Mouse (Mus musculus) myocyte (in vitro differentiated cells): Measurements from ENCODE around the gene Lefty1. TPM values are rescaled to one million over a fixed set of nuclear protein-coding genes. Genes with fewer than 3 reads are reported as not detected.

ENCODE experiments used
- H3K27me3 ChIP-seq: one replicate; pipeline ENCODE4 v1.6.1; 2011; ENCODE audit not compliant: control insufficient read depth, insufficient read depth, insufficient read length
- H3K36me3 ChIP-seq: one replicate; pipeline ENCODE4 v1.6.1; 2011; ENCODE audit not compliant: control insufficient read depth, insufficient read depth
- H3K4me2 ChIP-seq: one replicate; pipeline ENCODE4 v1.6.1; 2011; ENCODE audit warnings: low read depth, control low read depth
- H3K4me3 ChIP-seq: one replicate; pipeline ENCODE4 v1.5.1; 2011; ENCODE audit warnings: mild to moderate bottlenecking, control low read depth, moderate library complexity
- H3K79me2 ChIP-seq: one replicate; pipeline ENCODE4 v1.6.1; 2011; ENCODE audit not compliant: control insufficient read depth, insufficient read depth
- H3ac ChIP-seq: one replicate; pipeline ENCODE4 v1.6.1; 2011; ENCODE audit not compliant: control insufficient read depth, insufficient read length
- CEBPB ChIP-seq: IDR thresholded peaks from 2 replicates; pipeline ENCODE4 v1.6.1; 2011; ENCODE audit warnings: mild to moderate bottlenecking, moderate library complexity; ENCODE audit not compliant: poor library complexity, insufficient read depth, severe bottlenecking
- E2F4 ChIP-seq: IDR thresholded peaks from one replicate; pipeline ENCODE4 v1.6.1; 2011; ENCODE audit warnings: mild to moderate bottlenecking, control low read depth, moderate library complexity; ENCODE audit not compliant: insufficient read depth
- MAX ChIP-seq: IDR thresholded peaks from one replicate; pipeline ENCODE4 v1.6.1; 2011; ENCODE audit warnings: low read depth, mild to moderate bottlenecking, control low read depth
- MYOD1 ChIP-seq, 3 experiments: IDR thresholded peaks; one replicate each; pipeline ENCODE4 v1.6.1; 2011; ENCODE audit warnings: control low read depth in 2 of 3, low read depth in 2 of 3, mild to moderate bottlenecking in 2 of 3, moderate library complexity in 1 of 3; ENCODE audit not compliant: insufficient read length in 2 of 3, control insufficient read depth in 1 of 3
- MYOG ChIP-seq, 3 experiments: IDR thresholded peaks; one replicate each; pipeline ENCODE4 v1.6.1; 2011; ENCODE audit warnings: control low read depth in 2 of 3, low read depth in 2 of 3, mild to moderate bottlenecking in 2 of 3; ENCODE audit not compliant: insufficient read length in 2 of 3, control insufficient read depth in 1 of 3, insufficient read depth in 1 of 3
- POLR2A ChIP-seq: IDR thresholded peaks from one replicate; pipeline ENCODE4 v1.6.1; 2011; ENCODE audit warnings: low read depth, mild to moderate bottlenecking, control low read depth, moderate library complexity; ENCODE audit not compliant: insufficient read length
- POLR2AphosphoS2 ChIP-seq: IDR thresholded peaks from one replicate; pipeline ENCODE4 v1.6.1; 2011; ENCODE audit warnings: low read depth, control low read depth; ENCODE audit not compliant: insufficient read length
- REST ChIP-seq: IDR thresholded peaks from one replicate; pipeline ENCODE4 v1.6.1; 2011; ENCODE audit warnings: mild to moderate bottlenecking, control low read depth, moderate library complexity; ENCODE audit not compliant: insufficient read depth, insufficient read length
- SRF ChIP-seq: IDR thresholded peaks from one replicate; pipeline ENCODE4 v1.6.1; 2011; ENCODE audit warnings: low read depth; ENCODE audit not compliant: control insufficient read depth, insufficient read length
- TCF12 ChIP-seq: IDR thresholded peaks from one replicate; pipeline ENCODE4 v1.6.1; 2011; ENCODE audit warnings: mild to moderate bottlenecking, control low read depth; ENCODE audit not compliant: poor library complexity, insufficient read depth, severe bottlenecking
- TCF3 ChIP-seq: IDR thresholded peaks from one replicate; pipeline ENCODE4 v1.6.1; 2011; ENCODE audit warnings: low read depth, control low read depth; ENCODE audit not compliant: insufficient read length
- USF1 ChIP-seq: IDR thresholded peaks from one replicate; pipeline ENCODE4 v1.6.1; 2011; ENCODE audit warnings: low read depth, mild to moderate bottlenecking, control low read depth, moderate library complexity
- polyA plus RNA-seq: library from polyadenylated mRNA; unstranded; fragments of >200 nt; fragmentation: generic; extraction: Trizol; gene quantifications from one replicate; pipeline ENCODE4 v1.2.1, GENCODE M21; 2012; ENCODE audit warnings: missing spikeins

Gene Lefty1
- polyA plus RNA-seq, 1 experiment, result 2.9 TPM

DNA sequence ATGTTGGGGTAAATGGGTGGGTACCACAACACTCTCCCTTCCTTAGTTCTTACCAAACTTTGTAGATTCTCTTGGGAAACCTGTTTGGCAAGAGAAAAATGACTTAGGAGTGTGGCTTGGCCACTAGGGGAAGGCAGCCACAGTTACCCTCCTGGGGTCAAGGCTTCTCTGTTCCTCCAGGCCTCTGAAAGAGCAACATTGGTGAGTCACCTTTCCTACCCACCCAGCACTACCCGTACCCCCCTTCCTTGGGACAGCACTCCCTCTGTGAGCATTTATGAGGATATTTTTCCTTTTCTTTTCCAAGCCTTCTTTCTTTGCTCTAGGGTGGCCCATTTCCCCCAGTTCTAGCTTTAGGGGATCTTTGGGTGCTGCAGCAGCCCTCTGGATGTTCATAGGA, 9.1 kb downstream of the Lefty1 start:
- TF ChIP-seq CEBPB (no peak), MYOD1 (IDR thresholded peaks at IDR 0.05; ENCODE audit: control insufficient read depth in 1 of 3, insufficient read length in 2 of 3, low read depth in 2 of 3) (no peak), TCF12 (no peak), POLR2A (no peak), SRF (no peak), MAX (no peak), MYOG (IDR thresholded peaks at IDR 0.05; ENCODE audit: control insufficient read depth in 1 of 3, insufficient read depth in 1 of 3, insufficient read length in 2 of 3, low read depth in 2 of 3) (no peak), TCF3 (no peak), USF1 (no peak), REST (no peak)
- Histone ChIP-seq H3K4me2 (peak overlapping the region; percentile 76), H3K36me3 (peaks cover 6% of the 10 kb centered on the region), H3K79me2 (peaks cover 8% of the 10 kb centered on the region), H3K27me3 (no peaks in the 10 kb centered on the region), H3K4me3 (peak overlapping the region; percentile 70), H3ac (no peak overlapping the region)

- H3K4me2 ChIP-seq, result peak overlapping the region; percentile 76
Observed at GRCm38 (mm10) chr1:180944553-180944952, 9.7 kb downstream of the Lefty1 start.

GRCm38 (mm10) chr1:180945001-180945980, 10.5 kb downstream of the Lefty1 start:
- TF ChIP-seq E2F4 (peak; percentile 43), CEBPB (no peak), MYOD1 (IDR thresholded peaks at IDR 0.05; ENCODE audit: control insufficient read depth in 1 of 3, insufficient read length in 2 of 3, low read depth in 2 of 3) (peak; percentile 22 to 73 (median 52)), MYOG (IDR thresholded peaks at IDR 0.05; ENCODE audit: control insufficient read depth in 1 of 3, insufficient read depth in 1 of 3, insufficient read length in 2 of 3, low read depth in 2 of 3) (peak in 2 of 3 experiments; percentile 12 to 62)

More at GRCm38 (mm10) chr1:180944553-180944952, 9.7 kb downstream of the Lefty1 start:
- peaks cover 8% of the 10 kb centered on the region for H3K79me2 ChIP-seq
- no peak overlapping the region for H3K4me3 ChIP-seq
- TF ChIP-seq CEBPB (peak; percentile 78), SRF (no peak), POLR2AphosphoS2 (peak; percentile 44), TCF12 (no peak), MYOG (IDR thresholded peaks at IDR 0.05; ENCODE audit: control insufficient read depth in 1 of 3, insufficient read depth in 1 of 3, insufficient read length in 2 of 3, low read depth in 2 of 3) (no peak), MYOD1 (IDR thresholded peaks at IDR 0.05; ENCODE audit: control insufficient read depth in 1 of 3, insufficient read length in 2 of 3, low read depth in 2 of 3) (no peak), REST (no peak), POLR2A (peak; percentile 43), MAX (no peak)
- H3K36me3 ChIP-seq, result peaks cover 6% of the 10 kb centered on the region
- H3K27me3 ChIP-seq, result no peaks in the 10 kb centered on the region
- H3ac ChIP-seq, result no peak overlapping the region

DNA sequence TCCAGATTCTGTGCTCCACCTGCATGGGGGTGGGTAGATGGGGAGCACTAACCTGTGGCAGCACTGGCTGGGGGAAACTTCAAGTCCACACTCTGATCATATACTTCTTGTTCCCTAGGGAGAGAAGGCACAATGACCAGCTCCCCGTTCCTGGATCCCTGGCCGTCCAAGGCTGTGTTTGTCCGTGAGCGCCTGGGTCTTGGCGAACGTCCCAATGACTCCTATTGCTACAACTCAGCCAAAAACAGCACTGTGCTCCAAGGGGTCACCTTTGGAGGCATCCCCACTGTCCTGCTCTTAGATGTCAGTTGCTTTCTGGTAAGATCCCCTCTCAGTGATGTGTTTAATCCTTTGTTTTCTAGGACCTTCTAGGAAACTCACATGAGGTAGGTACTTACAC, 11.6 kb downstream of the Lefty1 start:
- Histone ChIP-seq H3K79me2 (peaks cover 4% of the 10 kb centered on the region), H3K4me3 (no peak overlapping the region), H3ac (no peak overlapping the region), H3K27me3 (no peaks in the 10 kb centered on the region), H3K36me3 (peaks cover 15% of the 10 kb centered on the region), H3K4me2 (no peak overlapping the region)
- no peak for TF ChIP-seq TCF12
- TF ChIP-seq MYOD1 (IDR thresholded peaks at IDR 0.05; ENCODE audit: control insufficient read depth in 1 of 3, insufficient read length in 2 of 3, low read depth in 2 of 3), result no peak
- no peak for TF ChIP-seq E2F4
- TF ChIP-seq REST, result no peak
- TF ChIP-seq CEBPB, result no peak
- TF ChIP-seq POLR2A, result no peak
- TF ChIP-seq SRF, result no peak
- TF ChIP-seq MYOG (IDR thresholded peaks at IDR 0.05; ENCODE audit: control insufficient read depth in 1 of 3, insufficient read depth in 1 of 3, insufficient read length in 2 of 3, low read depth in 2 of 3), result no peak
- TF ChIP-seq MAX, result no peak
- TF ChIP-seq TCF3, result no peak
- TF ChIP-seq USF1, result no peak
- TF ChIP-seq POLR2AphosphoS2, result no peak

More at GRCm38 (mm10) chr1:180945001-180945980, 10.5 kb downstream of the Lefty1 start:
- peak overlapping the region; percentile 76 for H3K4me2 ChIP-seq
- peaks cover 8% of the 10 kb centered on the region for H3K79me2 ChIP-seq
- peaks cover 11% of the 10 kb centered on the region for H3K36me3 ChIP-seq
- no peak overlapping the region for H3K4me3 ChIP-seq
- no peak overlapping the region for H3ac ChIP-seq
- no peaks in the 10 kb centered on the region for H3K27me3 ChIP-seq
